Mouse (Mus musculus) testis, adult 2 months (tissue): ENCODE data around the gene Gm33815.
"Not testable (repeated sequence)": the region's sequence is repeated elsewhere in the genome, so short reads cannot be mapped to it uniquely, and the experiment has no call there.

Experiments used
- CTCF ChIP-seq: fragments of 200-500 bp; IDR thresholded peaks from 2 replicates; pipeline ENCODE4 v1.5.1; 2012; ENCODE audit warnings: low read depth, mild to moderate bottlenecking, inconsistent platforms, low read length, moderate library complexity; ENCODE audit not compliant: control insufficient read depth, insufficient read depth, insufficient replicate concordance
- POLR2A ChIP-seq: fragments of 200-500 bp; IDR thresholded peaks from 2 replicates; pipeline ENCODE4 v1.6.1; 2012; ENCODE audit warnings: low read depth, mild to moderate bottlenecking, inconsistent platforms, low read length, moderate library complexity; ENCODE audit not compliant: control insufficient read depth

GRCm38 (mm10) chrY:69320832-69321231 is at the start of gene Gm33815:
- TF ChIP-seq POLR2A, CTCF: not testable (repeated sequence)
